Mouse (Mus musculus): ENCODE measurements at regions not wholly inside any gene's neighbourhood (a gene's known extent, or its start where the extent isn't known, plus 50 kb on each side); places are given as distances from the start of the nearest gene placed in this dataset.

- no peak for DNase-seq (ENCODE audit: low read depth, low spot score)
Measured at GRCm38 (mm10) chr10:111111020-111111419, 53.5 kb upstream of the Osbpl8 start.

- DNase-seq (ENCODE audit: low read depth, low spot score) = peak; percentile 73
Measured at GRCm38 (mm10) chr10:111108658-111109633, 55.6 kb upstream of the Osbpl8 start.

- peak; percentile 18 for DNase-seq (ENCODE audit: low read depth, low spot score)
Measured at GRCm38 (mm10) chr10:111107852-111108251, 56.7 kb upstream of the Osbpl8 start.

GRCm38 (mm10) chr10:111107387-111107786, 57.2 kb upstream of the Osbpl8 start:
- peak; percentile 80 for DNase-seq (ENCODE audit: low read depth, low spot score)

GRCm38 (mm10) chr10:111106411-111106810, 58.1 kb upstream of the Osbpl8 start:
- no peak for DNase-seq (ENCODE audit: low read depth, low spot score)

- no peak for DNase-seq (ENCODE audit: low read depth, low spot score)
Measured at GRCm38 (mm10) chr10:111105662-111106061, 58.9 kb upstream of the Osbpl8 start.

- DNase-seq (ENCODE audit: low read depth, low spot score) = no peak
Measured at GRCm38 (mm10) chr10:111103512-111103911, 61.0 kb upstream of the Osbpl8 start.

GRCm38 (mm10) chr10:111103086-111103485, 61.5 kb upstream of the Osbpl8 start:
- peak; percentile 65 for DNase-seq (ENCODE audit: low read depth, low spot score)

GRCm38 (mm10) chr10:111101901-111102761, 62.4 kb upstream of the Osbpl8 start:
- peak; percentile 42 for DNase-seq (ENCODE audit: low read depth, low spot score)

- peak; percentile 70 for DNase-seq (ENCODE audit: low read depth, low spot score)
Measured at GRCm38 (mm10) chr10:111099812-111100464, 64.6 kb upstream of the Osbpl8 start.

GRCm38 (mm10) chr10:111099059-111099811, 65.3 kb upstream of the Osbpl8 start:
- DNase-seq (ENCODE audit: low read depth, low spot score) = no peak

- no peak for DNase-seq (ENCODE audit: low read depth, low spot score)
Measured at GRCm38 (mm10) chr10:111097245-111097644, 67.3 kb upstream of the Osbpl8 start.

- DNase-seq (ENCODE audit: low read depth, low spot score) = no peak
Measured at GRCm38 (mm10) chr10:111096811-111097210, 67.7 kb upstream of the Osbpl8 start.

- DNase-seq (ENCODE audit: low read depth, low spot score) = no peak
Measured at GRCm38 (mm10) chr10:111094405-111094804, 70.1 kb upstream of the Osbpl8 start.

GRCm38 (mm10) chr10:111089382-111089781, 75.2 kb upstream of the Osbpl8 start:
- DNase-seq (ENCODE audit: low read depth, low spot score) = no peak

GRCm38 (mm10) chr10:111085561-111085960, 75.6 kb upstream of the Zdhhc17 start:
- DNase-seq (ENCODE audit: low read depth, low spot score) = peak; percentile 24

- DNase-seq (ENCODE audit: low read depth, low spot score) = no peak
Measured at GRCm38 (mm10) chr10:111084267-111084780, 74.4 kb upstream of the Zdhhc17 start.

GRCm38 (mm10) chr10:111083861-111084260, 73.9 kb upstream of the Zdhhc17 start:
- no peak for DNase-seq (ENCODE audit: low read depth, low spot score)

- DNase-seq (ENCODE audit: low read depth, low spot score) = no peak
Measured at GRCm38 (mm10) chr10:111083338-111083737, 73.4 kb upstream of the Zdhhc17 start.

GRCm38 (mm10) chr10:111080322-111080721, 70.4 kb upstream of the Zdhhc17 start:
- no peak for DNase-seq (ENCODE audit: low read depth, low spot score)

- DNase-seq (ENCODE audit: low read depth, low spot score) = no peak
Measured at GRCm38 (mm10) chr10:111079051-111079450, 69.1 kb upstream of the Zdhhc17 start.

All from CD4-positive helper T cell, adult 2 months (primary cell).